Mouse (Mus musculus) cerebellum, adult 9-10 months (tissue): ENCODE data around the gene Mrps23.
A peak's percentile ranks its signal among the peaks of the same experiment; 100 is the strongest.

ENCODE experiments used
- DNase-seq: peaks from one replicate; pipeline ENCODE4 v3.0.0; 2022

The Mrps23 gene

GRCm38 (mm10) chr11:88251972-88252766 lies 48.0 kb downstream of the Mrps23 start:
- DNase-seq, result peak; percentile 86

GRCm38 (mm10) chr11:88252767-88253513 lies 48.8 kb downstream of the Mrps23 start:
- DNase-seq, result peak; percentile 20

- DNase-seq, result no peak
These were observed 49.5 kb downstream of the Mrps23 start for GRCm38 (mm10) chr11:88253514-88254167.

DNA sequence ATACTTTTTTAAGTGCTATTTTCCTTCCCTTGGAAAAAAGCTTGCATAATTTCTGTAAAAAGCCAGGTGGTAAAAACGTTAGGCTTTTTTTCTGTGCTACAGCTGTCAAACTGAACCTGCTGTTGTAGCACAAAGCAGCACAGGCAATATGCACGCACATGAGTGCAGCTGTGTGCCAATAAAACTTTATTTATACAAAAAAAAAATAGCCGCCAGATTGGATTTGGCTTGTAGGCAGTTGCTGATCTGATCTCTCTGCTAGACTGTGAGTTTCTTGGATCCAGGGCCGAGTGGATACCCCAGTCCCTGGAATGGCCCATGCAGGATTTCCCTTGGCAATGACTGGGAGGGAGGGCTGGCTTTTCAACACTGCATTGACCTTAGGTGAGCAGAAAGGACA lies 53.5 kb downstream of the Mrps23 start:
- no peak for DNase-seq

GRCm38 (mm10) chr11:88258212-88258611 lies 54.0 kb downstream of the Mrps23 start:
- no peak for DNase-seq

GRCm38 (mm10) chr11:88260463-88260862 lies 56.3 kb downstream of the Mrps23 start:
- DNase-seq, result no peak
